Mouse (Mus musculus): ENCODE results near the gene Lif. TPM values are rescaled to one million over a fixed set of nuclear protein-coding genes. Genes with fewer than 3 reads are reported as not detected.

The Lif gene
- polyA plus RNA-seq, 1 experiment from 2014 or later: not detected

DNA sequence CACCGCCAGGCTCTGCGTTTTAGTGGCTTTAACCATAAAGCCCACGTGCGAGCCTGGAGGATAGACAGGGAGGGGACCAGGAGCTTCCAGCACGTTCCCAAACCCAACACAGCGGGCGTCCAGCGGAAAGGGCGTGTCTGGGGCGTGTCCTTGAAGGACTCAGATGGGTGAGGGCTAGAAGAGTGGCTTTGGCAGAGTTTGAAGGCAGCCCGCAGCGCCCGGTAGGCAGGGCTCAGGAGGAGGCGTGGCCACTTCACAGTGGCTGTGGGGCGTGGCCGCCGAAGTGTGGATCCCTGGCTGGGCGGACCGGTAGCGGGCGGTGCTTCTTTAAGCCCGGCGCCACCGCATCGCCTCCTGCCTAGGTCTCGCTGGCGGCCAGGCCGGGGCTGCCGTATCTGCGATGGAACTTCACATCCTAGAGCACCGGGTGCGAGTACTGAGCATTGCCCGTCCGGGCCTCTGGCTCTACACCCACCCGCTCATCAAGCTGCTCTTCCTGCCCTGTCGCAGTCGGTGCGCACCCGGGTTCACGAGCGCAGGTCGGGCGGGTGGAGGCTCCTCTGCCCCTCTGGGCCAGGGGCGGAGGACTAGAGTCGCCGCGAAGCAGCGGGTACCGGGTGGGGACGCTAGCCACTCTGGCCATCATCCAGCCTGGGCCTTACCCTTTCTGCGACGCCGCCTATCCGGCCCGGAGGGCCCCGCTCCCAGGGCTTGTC, 39.3 kb upstream of the Lif start, which contains the start of gene Castor1:
Castor1 (plus strand) TSS at position 312 of the 716 bp plus-strand sequence.
- ATAC-seq (ENCODE audit: low read depth): peak; percentile 93
- H3K9me3 ChIP-seq (replicated peaks; ENCODE audit: control insufficient read depth, low read length): no peaks in the 10 kb centered on the region
- H3K4me1 ChIP-seq (ENCODE audit: control insufficient read depth, low read depth, low read length): peaks cover 41% of the 10 kb centered on the region
- peak within 1 kb of the TSS; percentile 74 for H3K9ac ChIP-seq (ENCODE audit: low read depth, low read length)
- no peaks in the 10 kb centered on the region for H3K36me3 ChIP-seq (ENCODE audit: control insufficient read depth, insufficient read depth)
- H3K4me2 ChIP-seq (ENCODE audit: low read depth, low read length): peak within 1 kb of the TSS; percentile 99
- peaks cover 17% of the 10 kb centered on the region for H3K27me3 ChIP-seq (ENCODE audit: control insufficient read depth, insufficient read depth, low read depth, low read length)
- H3K27ac ChIP-seq (ENCODE audit: low read length): 0 out of 2 replicates have a peak within 1 kb of the TSS, but pooled peaks have one; percentile 48
- WGBS (ENCODE audit: insufficient replicate concordance): under 1% methylated on average over 56 of the region's 56 CpGs
- H3K4me3 ChIP-seq (ENCODE audit: low read depth, low read length): peak within 1 kb of the TSS; percentile 63

DNA sequence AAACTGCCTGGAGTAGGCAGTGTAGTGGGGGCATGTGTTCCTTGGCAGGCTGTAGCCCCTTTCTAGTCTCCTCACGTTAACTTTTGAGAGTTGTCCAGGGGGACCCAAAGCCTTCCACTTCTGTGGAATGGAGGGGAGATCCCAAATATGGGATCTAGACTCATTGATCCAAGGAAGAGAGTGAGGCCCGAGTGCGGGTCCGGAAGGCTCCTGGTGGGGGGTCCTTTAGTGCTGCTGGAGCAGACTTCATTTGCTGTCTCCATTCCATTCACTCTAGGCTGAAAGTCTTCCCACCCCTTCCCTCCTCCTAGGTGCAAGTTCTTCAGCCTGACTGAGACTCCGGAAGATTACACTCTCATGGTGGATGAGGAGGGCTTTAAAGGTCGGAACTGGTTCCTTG, 38.7 kb upstream of the Lif start:
- Histone ChIP-seq H3K4me3 (ENCODE audit: low read depth, low read length) (peak overlapping the region; percentile 63), H3K9ac (ENCODE audit: low read depth, low read length) (peak overlapping the region; percentile 74), H3K9me3 (replicated peaks; ENCODE audit: control insufficient read depth, low read length) (no peaks in the 10 kb centered on the region), H3K4me1 (ENCODE audit: control insufficient read depth, low read depth, low read length) (peaks cover 47% of the 10 kb centered on the region), H3K27me3 (ENCODE audit: control insufficient read depth, insufficient read depth, low read depth, low read length) (peaks cover 17% of the 10 kb centered on the region), H3K4me2 (ENCODE audit: low read depth, low read length) (peak overlapping the region; percentile 99), H3K36me3 (ENCODE audit: control insufficient read depth, insufficient read depth) (no peaks in the 10 kb centered on the region), H3K27ac (ENCODE audit: low read length) (no peak overlapping the region)
- ATAC-seq (ENCODE audit: low read depth): no peak
- 14% methylated on average over 6 of the region's 6 CpGs for WGBS (ENCODE audit: insufficient replicate concordance)

DNA sequence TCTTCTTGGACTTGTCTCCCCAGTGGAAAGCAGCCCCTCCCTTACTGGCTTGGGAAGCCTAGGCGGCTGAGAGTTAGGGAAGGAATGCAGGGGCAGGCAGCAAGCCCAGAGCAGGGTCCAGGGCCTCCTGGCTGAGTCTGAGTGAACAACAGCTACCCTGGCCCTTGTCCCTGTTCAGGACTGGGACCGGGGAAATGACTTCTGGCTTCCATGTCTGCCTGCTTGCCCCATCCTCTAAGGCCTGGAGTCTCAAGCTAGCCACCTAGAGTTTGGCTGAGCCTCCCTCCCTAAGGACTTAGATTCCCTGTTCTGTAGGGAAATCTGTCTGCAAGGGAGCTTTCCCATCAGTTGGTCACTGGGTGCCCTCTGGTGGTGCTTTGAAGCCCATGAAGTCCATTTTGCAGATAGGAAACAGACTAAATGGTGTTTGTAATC, 38.0 kb upstream of the Lif start:
- ATAC-seq (ENCODE audit: low read depth): no peak
- Histone ChIP-seq H3K4me1 (ENCODE audit: control insufficient read depth, low read depth, low read length) (peaks cover 54% of the 10 kb centered on the region), H3K36me3 (ENCODE audit: control insufficient read depth, insufficient read depth) (no peaks in the 10 kb centered on the region), H3K27ac (ENCODE audit: low read length) (no peak overlapping the region), H3K4me2 (ENCODE audit: low read depth, low read length) (0 out of 2 replicates have a peak overlapping the region, but pooled peaks have one; percentile 99), H3K4me3 (ENCODE audit: low read depth, low read length) (no peak overlapping the region), H3K9ac (ENCODE audit: low read depth, low read length) (no peak overlapping the region), H3K27me3 (ENCODE audit: control insufficient read depth, insufficient read depth, low read depth, low read length) (peaks cover 17% of the 10 kb centered on the region), H3K9me3 (replicated peaks; ENCODE audit: control insufficient read depth, low read length) (no peaks in the 10 kb centered on the region)
- 20% methylated on average over 2 of the region's 2 CpGs for WGBS (ENCODE audit: insufficient replicate concordance)

GRCm38 (mm10) chr11:4219908-4220307, 37.4 kb upstream of the Lif start:
- no peak for ATAC-seq (ENCODE audit: low read depth)
- H3K4me1 ChIP-seq (ENCODE audit: control insufficient read depth, low read depth, low read length): peaks cover 60% of the 10 kb centered on the region
- WGBS (ENCODE audit: insufficient replicate concordance): 50% methylated on average over 9 of the region's 9 CpGs
- H3K4me2 ChIP-seq (ENCODE audit: low read depth, low read length): no peak overlapping the region
- H3K27me3 ChIP-seq (ENCODE audit: control insufficient read depth, insufficient read depth, low read depth, low read length): peaks cover 17% of the 10 kb centered on the region
- H3K36me3 ChIP-seq (ENCODE audit: control insufficient read depth, insufficient read depth): no peaks in the 10 kb centered on the region
- no peak overlapping the region for H3K9ac ChIP-seq (ENCODE audit: low read depth, low read length)
- no peaks in the 10 kb centered on the region for H3K9me3 ChIP-seq (replicated peaks; ENCODE audit: control insufficient read depth, low read length)
- no peak overlapping the region for H3K4me3 ChIP-seq (ENCODE audit: low read depth, low read length)
- H3K27ac ChIP-seq (ENCODE audit: low read length): no peak overlapping the region

DNA sequence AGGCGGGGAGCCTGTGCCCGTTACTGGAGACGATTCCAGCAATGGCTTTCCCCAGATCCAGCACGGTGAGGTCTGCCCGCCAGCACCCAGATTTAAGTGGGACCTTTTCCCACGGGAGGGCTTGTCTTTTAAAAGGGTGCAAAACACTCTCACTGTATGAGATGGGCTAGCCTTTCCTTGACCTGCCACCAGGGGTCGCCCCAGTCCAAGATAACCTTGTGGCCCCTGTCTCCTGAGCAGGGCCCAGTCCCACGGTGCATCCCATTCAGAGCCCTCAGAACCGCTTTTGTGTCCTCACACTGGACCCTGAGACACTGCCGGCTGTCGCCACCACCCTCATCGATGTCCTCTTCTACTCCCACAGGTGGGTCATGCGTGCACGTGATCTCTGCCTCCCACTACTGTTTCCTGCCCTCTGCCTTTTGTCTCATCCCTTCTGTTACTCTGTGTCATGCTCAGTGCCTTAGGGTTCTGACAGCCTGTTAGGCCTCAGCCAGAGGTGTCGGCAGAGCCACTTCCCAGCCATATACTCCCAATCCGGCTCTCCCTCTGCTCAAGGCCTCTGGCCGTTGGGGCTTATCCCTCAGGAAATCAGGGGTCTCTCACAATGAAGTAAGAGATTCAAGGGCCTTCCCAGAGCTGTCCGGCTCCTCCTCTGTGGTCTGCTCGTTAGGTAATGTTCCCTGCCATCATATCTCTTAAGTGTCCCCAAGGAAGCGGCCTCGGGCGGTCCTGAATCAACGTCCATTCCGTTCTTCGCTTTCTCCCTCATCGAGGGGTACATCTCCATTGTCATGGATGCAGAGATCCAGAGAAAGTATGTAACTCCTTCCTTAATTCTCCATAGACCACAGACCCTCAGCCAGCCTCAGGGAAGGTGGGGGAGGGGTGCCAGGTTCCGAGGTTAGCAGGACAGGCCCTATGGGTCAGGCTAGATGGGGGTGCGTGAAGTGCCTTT, 36.6 kb upstream of the Lif start:
- no peak overlapping the region for H3K4me3 ChIP-seq (ENCODE audit: low read depth, low read length)
- peaks cover 17% of the 10 kb centered on the region for H3K27me3 ChIP-seq (ENCODE audit: control insufficient read depth, insufficient read depth, low read depth, low read length)
- no peak overlapping the region for H3K4me2 ChIP-seq (ENCODE audit: low read depth, low read length)
- ATAC-seq (ENCODE audit: low read depth): no peak
- no peak overlapping the region for H3K27ac ChIP-seq (ENCODE audit: low read length)
- peaks cover 64% of the 10 kb centered on the region for H3K4me1 ChIP-seq (ENCODE audit: control insufficient read depth, low read depth, low read length)
- no peaks in the 10 kb centered on the region for H3K9me3 ChIP-seq (replicated peaks; ENCODE audit: control insufficient read depth, low read length)
- 48% methylated on average over 28 of the region's 28 CpGs for WGBS (ENCODE audit: insufficient replicate concordance)
- H3K9ac ChIP-seq (ENCODE audit: low read depth, low read length): no peak overlapping the region
- no peaks in the 10 kb centered on the region for H3K36me3 ChIP-seq (ENCODE audit: control insufficient read depth, insufficient read depth)

- Histone ChIP-seq H3K4me2 (ENCODE audit: low read depth, low read length) (no peak overlapping the region), H3K9ac (ENCODE audit: low read depth, low read length) (peak overlapping the region; percentile 20; the same call in 1 of the 2 replicates), H3K27me3 (ENCODE audit: control insufficient read depth, insufficient read depth, low read depth, low read length) (peaks cover 17% of the 10 kb centered on the region), H3K9me3 (replicated peaks; ENCODE audit: control insufficient read depth, low read length) (no peaks in the 10 kb centered on the region), H3K36me3 (ENCODE audit: control insufficient read depth, insufficient read depth) (no peaks in the 10 kb centered on the region), H3K4me3 (ENCODE audit: low read depth, low read length) (no peak overlapping the region), H3K27ac (ENCODE audit: low read length) (0 out of 2 replicates have a peak overlapping the region, but pooled peaks have one; percentile 3), H3K4me1 (ENCODE audit: control insufficient read depth, low read depth, low read length) (peaks cover 79% of the 10 kb centered on the region)
- 66% methylated on average over 17 of the region's 17 CpGs for WGBS (ENCODE audit: insufficient replicate concordance)
- no peak for ATAC-seq (ENCODE audit: low read depth)
Measured at GRCm38 (mm10) chr11:4222046-4222950, 35.1 kb upstream of the Lif start.

GRCm38 (mm10) chr11:4223393-4224188, 33.8 kb upstream of the Lif start:
- H3K27ac ChIP-seq (ENCODE audit: low read length): peak overlapping the region; percentile 90
- peak; percentile 90 for ATAC-seq (ENCODE audit: low read depth)
- H3K27me3 ChIP-seq (ENCODE audit: control insufficient read depth, insufficient read depth, low read depth, low read length): peaks cover 14% of the 10 kb centered on the region
- no peaks in the 10 kb centered on the region for H3K9me3 ChIP-seq (replicated peaks; ENCODE audit: control insufficient read depth, low read length)
- peak overlapping the region; percentile 71 for H3K4me3 ChIP-seq (ENCODE audit: low read depth, low read length)
- peak overlapping the region; percentile 76 for H3K4me2 ChIP-seq (ENCODE audit: low read depth, low read length)
- H3K9ac ChIP-seq (ENCODE audit: low read depth, low read length): peak overlapping the region; percentile 75
- H3K36me3 ChIP-seq (ENCODE audit: control insufficient read depth, insufficient read depth): no peaks in the 10 kb centered on the region
- WGBS (ENCODE audit: insufficient replicate concordance): 27% methylated on average over 7 of the region's 7 CpGs
- peaks cover 76% of the 10 kb centered on the region for H3K4me1 ChIP-seq (ENCODE audit: control insufficient read depth, low read depth, low read length)
